Mouse (Mus musculus): ENCODE results near the gene Rap1gap2.
A peak's percentile ranks its signal among the peaks of the same experiment; 100 is the strongest.

Gene Rap1gap2

DNA sequence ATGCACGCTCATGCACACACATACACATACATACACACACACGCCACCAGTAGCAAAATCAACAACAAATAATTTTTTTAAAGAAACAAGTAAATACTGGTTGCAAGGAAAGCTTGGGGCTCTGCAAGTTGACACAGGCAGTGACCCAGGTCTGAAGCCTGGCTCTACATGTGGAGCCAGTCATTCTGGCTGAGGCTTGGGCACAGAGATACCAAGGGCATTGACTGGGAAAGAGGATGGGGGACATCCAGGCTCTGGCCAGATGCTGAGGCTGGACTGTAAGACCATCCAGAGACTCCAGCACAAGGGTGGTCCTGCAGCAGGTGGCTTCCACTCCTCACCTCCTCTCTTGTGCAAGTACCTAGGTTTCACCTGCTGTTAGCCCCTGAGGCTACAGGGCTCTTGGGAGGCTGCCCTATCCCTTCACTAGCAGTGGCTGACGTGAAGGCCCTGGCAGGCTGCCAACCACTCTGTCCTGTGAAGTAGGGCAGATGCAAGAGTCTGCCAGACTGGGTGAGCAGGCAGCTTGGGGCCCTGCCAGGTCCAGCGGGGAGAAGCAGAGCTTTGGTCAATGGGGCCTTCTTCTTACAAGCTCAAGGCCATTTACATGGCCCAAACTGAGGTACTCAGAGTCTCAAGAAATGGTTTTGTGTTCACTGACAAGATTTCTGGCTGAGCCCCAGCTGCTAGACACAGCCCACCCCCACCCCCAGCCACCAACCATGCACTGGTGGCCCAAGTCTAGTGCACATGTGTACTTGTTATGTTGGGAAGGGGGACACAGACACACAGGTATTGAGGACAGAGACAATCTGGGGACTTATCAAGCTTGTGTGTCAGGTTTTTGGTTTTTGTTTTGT is 201.9 kb downstream of the Rap1gap2 start:
- DNase-seq: peak; percentile 76 to 90

DNA sequence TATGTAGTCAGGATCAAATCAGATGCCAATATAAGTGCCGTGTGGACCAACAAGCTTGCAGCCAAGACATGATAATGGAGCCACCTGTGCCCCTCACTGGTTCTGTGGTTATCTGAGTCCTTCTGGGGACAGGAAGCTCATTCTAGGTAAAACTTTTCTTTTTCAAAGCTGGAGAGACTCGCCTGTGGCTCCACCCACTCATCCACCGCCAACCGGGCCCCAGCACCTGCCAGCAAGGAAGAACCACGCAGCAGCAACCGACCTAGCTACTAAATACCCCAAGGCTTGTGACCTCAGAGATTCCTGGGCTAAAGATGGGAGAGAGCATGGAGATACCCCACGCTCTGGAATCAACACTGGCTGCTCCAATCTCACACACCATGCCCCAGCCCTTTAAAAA is 205.5 kb downstream of the Rap1gap2 start:
- DNase-seq: no peak

DNA sequence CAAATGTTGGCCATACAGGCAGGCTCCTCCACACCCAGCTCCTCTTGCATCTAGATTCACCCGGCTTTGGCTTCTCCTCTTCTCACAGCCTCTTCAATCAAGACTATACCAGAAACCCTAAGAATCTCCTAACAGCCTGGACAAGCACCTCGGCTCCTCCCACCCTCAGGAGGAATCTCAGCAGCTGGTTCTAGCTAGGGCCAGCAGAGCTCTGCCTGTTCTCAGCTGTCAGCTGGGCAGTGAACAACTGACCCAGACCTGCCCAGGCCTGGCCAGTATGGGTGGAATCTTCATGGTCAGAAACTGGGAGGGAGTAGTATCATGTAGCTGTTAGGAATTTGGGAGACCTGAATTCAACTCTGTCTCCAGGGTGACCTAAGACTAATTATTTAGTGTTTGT is 206.5 kb downstream of the Rap1gap2 start:
- DNase-seq: no peak

DNA sequence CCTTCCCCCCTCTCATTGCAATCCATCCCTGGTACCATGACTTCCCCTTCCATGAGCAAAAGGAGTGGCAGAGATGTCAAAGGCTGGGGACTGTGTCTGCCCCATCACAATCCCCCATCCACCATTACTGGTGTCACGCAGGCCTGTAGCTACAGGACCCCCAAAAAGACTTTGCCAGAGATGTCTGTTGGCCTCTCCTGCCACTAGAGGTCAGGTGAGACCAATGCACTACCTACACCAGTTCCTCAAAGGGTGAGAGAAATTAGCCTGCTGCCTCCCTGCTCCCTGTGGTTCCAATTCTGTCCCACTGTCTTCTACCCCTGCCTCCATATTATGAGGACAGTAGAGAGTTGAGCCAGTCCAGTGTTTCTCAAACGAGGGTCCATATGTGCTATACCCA is 208.6 kb downstream of the Rap1gap2 start:
- no peak for DNase-seq

DNA sequence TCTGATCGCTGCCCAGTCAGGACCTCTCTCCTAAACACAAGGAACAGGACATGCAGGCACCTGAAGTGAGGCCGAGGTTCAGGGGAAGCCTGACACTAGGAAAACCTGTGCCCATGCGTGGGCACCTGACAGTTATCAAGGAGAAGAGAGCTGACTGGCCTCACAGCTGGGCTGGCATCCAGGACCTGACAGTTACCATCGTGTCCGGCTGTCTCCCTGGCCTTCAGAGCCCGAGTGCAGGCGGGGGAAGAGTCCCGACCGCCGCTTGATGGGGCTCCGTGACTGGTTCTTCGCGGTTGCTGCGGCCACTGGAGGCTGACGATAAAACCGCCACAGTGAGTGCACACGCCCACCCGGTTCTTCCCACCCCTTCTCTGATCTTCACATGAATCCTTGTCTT is 215.1 kb downstream of the Rap1gap2 start:
- DNase-seq: no peak

DNA sequence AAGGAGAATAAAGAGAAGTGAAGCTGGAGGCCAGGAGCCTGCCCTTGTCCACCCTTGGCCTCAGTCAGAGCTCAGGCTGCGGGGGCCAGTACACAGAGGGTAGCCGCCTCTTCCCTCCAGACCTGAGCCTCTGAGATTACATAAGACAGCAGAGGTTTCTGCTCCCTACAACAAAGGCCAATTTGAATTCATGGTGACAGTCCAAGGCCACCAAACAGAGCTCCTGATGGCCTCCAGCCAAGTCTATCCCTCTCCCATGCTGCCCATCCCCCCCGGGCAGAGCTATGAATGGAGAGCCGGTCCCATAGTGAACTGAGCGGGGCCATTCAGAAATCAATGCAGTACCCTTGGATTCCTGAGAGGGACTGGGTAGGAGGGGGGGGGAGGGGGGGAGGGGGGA is 217.2 kb downstream of the Rap1gap2 start:
- no peak for DNase-seq

DNA sequence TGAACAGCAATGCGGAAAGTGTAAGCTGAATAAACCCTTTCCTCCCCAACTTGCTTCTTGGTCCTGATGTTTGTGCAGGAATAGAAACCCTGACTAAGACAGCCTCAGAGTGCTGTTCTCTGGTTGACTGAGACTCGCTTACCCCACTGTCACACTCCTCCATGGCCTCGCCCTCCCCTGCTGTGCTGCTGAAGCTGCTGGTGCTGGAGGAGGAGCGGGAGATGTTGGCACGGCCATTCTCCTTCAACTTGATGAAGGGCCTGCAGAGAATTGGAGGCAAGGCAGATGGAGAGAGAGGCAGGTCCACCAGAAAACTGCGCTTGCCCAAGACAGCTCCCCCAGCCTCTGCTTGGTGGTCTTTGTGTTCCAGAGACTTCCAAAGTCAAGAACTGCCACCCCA is 217.8 kb downstream of the Rap1gap2 start:
- DNase-seq: no peak

DNA sequence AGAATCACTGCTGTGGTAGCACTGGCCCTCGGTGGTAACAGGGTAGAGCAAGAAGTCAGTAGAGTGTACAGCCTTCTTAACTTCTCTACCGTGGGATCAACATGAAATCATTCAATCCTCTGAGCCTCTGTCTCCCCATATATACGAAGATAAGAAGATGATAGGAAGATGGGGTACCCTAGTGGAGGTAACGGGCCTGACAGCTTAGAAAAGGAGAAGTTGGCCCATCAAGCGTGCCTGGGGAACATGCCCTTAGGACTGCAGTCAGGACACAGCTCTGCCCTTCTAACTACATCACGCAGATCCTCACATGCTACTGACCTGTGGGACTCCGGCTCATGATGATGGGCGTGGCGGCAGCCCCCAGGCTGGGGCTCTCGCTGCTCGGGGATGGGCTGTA is 218.8 kb downstream of the Rap1gap2 start:
- DNase-seq: no peak

DNA sequence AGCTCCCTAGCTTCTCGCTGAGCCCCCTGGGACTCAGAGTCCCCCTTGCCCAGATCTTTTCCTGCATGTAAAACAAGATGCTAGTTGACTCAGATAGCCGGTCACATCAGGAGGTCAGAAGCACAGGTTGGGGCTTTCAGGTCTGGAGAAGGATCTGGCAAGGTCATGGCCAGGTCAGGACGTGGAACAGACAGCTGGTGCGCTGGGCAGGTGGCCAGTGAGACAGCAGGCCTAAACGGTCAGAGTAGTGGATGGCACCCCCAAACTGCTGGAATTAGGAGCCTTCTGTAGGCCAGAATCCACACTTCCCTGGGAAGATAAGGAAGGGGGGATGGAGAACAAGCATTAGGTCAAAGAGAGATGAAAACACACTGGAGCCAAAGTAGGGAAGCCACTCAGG is 223.5 kb downstream of the Rap1gap2 start:
- peak in 1 of 2 experiments; percentile 38 for DNase-seq

DNA sequence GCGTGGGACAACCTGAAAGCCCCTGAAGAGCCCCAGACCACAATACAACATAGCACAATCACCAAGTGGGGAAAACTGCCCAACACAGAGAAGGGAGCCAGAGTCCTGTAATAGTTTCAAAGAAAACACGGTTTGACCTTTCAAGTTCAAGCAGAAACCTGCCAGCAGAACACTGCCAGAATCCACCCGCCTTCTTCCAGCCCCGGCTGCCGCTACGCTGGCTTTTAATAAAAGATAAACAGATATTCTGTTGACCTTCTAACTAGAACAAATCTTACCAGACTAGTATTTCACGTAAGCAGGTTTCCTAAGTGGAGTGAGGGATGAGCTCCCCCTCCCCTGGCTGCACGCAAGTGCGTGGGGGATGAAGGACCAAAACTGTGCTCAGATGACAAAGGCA is 225.0 kb downstream of the Rap1gap2 start:
- no peak for DNase-seq

DNA sequence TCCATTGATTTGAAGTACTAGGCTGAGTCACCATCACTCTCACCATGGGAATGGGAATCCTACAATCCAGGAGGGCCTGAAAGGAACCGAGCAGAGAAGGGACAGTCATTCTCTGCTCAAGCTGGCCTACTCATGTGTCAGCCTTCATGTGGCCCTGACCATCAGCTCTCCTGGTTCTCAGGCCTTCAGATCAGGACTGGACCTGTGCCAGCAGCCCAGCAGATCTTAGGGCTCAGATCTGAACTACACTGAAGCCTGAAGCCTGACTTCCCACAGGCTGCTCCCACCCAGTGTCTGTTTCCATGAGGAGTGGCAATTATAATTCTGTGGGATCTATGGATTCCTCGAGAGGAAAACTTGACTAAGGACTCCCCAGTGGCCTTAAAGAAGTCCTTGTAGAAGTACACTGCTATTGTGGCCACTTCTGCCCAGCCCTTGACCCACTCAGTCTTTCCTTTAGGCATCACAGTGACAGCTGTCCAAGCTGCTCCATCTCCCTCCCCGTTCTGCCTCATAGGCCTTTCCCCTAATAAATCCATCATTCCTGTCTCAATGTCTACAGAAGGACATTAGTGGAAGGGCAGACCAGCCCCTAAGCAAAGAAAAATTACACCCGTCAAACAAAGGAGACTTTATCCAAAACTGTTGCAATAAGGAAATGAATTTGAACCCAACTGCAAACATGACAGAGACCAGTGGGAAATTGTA is 231.4 kb downstream of the Rap1gap2 start:
- DNase-seq: peak in 1 of 2 experiments; percentile 31

DNA sequence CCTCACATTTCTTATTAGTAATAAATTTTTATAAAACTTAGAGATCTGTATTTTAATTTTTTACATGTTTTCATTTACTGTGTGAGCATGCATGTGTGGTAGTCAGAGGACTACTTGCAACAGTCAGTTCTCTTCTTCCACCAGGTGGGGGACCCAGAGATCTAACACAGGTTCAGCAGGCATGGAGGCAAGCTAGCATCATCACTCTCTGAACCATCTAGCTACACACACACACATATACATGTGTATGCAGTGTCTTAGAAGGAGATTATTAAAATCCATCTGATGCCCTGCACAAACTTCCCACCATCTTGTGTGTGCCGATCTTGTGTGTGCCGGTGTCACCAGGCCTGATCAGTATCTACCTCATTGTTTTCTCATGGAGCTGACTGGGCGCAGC is 233.9 kb downstream of the Rap1gap2 start:
- peak; percentile 48 to 75 for DNase-seq

DNA sequence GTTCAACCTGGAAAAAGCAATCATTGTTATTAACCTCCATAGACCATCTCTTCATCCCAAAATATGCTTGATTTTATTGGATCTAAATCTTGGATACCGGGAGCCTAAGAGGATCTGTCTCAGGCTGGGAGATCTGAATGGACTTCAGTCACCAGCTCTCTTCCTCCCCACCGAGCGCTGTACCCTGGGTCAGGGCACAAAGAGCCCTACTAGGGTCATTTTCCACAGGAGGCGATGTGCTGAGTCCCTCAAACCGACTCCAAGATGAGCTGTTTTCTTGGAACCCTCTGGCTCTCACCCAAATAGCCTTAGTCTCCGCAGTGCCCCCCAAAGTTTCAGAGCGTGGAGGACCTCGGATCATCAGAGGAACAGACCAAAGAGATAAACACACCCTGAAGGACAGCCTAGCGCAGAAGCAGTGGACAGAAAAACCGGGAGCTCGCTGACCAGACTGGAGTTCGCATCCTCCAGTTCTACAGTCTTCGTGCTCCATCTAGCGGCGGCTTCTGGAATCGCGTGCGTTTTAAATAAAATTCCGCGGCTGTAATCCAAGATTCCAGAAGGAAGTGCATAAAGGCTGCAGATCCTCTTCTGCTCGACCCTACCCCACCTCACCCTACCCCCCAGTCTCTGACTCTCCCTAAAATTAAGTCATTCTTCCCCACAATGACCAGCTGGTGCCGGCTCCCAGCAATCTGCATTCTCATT is 239.2 kb downstream of the Rap1gap2 start:
- peak; percentile 82 to 86 for DNase-seq

DNA sequence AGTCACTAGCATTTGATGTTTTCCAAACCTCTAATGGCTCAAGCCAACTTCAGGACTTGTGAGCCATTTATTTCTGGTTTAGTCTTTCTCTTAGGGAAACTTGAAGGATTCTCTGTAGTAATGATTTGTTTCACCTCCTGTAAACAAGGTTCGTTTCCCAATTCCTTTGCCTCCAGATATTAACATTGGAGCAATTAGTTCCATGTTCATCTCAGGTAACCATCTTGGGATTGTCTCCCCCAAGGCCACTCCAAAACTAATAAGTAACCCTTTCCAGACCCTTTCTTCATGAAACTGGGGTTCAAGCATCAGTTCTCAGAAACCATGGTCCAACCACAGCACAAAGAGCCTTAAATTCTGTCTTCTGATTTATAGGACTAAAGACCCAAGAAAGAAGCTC is 248.9 kb downstream of the Rap1gap2 start, which contains the start of gene Olfr412:
Olfr412 (plus strand) TSS at position 301 of the 400 bp plus-strand sequence.
- DNase-seq: no peak

DNA sequence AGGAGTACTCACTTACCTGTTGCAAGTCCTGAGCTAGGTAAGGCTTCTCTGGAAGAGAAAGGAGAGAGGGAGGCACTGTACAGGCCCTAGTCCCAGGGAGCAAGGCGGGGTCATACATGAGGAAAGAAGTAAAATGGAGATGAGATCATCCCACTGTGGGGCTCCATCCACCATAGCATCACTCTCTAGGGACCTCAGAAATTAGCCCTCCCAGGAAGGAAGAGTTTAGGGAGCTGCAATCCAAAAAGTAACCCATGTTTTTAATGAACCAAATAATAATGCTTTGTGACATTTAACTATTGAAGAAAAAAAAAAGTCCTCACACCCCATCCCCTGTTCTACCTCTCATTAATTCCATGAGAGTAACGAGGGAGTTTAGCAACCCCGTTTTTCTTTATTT is 258.2 kb downstream of the Rap1gap2 start, which contains the start of gene Olfr411:
Olfr411 (minus strand) TSS at position 101 of the 400 bp plus-strand sequence.
- no peak for DNase-seq

DNA sequence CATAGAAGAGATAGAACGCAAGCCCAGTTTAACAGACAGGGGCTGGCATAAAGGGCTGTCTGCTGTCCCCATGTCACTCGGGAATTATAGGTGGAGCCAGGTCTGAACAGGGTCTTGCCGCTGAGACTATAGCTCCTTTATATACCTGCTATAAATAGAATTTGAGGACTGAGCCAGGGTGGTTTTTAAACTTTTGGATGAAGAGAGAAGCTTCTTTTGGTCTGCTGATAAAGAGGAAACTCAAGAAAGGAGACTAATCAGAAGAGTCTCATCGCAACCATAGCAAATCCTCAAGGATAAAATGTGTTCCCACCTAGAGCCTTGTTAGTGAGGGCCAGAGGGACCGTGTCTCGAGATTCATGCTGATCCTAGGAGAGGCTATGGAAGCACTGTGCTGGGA is 272.8 kb downstream of the Rap1gap2 start, which contains the start of gene Olfr410:
Olfr410 (minus strand) TSS at position 101 of the 400 bp plus-strand sequence.
- no peak for DNase-seq

Measured in cerebellum, postnatal 25 days (tissue).